Mouse (Mus musculus) splenic B cell, adult 2 months (primary cell): Measurements from ENCODE around the gene AI854703.
"Not testable (repeated sequence)": the region's sequence is repeated elsewhere in the genome, so short reads cannot be mapped to it uniquely, and the experiment has no call there.

Source experiments
- DNase-seq: peaks from one replicate; pipeline ENCODE4 v3.0.0-alpha.2; 2011; ENCODE audit warnings: low read depth, low spot score
- H3K27me3 ChIP-seq: 2 replicates; pipeline ENCODE4 v1.6.1; 2012; ENCODE audit warnings: mild to moderate bottlenecking, low read length, moderate library complexity, mixed read lengths; ENCODE audit not compliant: control insufficient read depth, poor library complexity, insufficient read depth, severe bottlenecking
- H3K36me3 ChIP-seq: 2 replicates; pipeline ENCODE4 v1.6.1; 2012; ENCODE audit warnings: mild to moderate bottlenecking, low read length, moderate library complexity, mixed read lengths; ENCODE audit not compliant: control insufficient read depth, poor library complexity, insufficient read depth, severe bottlenecking

Gene AI854703

GRCm38 (mm10) chr6:48601271-48602079 is 25.1 kb upstream of the AI854703 start, which contains the start of gene Zfp775:
TSS of gene Zfp775 (plus strand) at chr6:48602063.
- Histone ChIP-seq H3K36me3 (no peaks in the 10 kb centered on the region), H3K27me3 (no peaks in the 10 kb centered on the region)
- peak; percentile 93 for DNase-seq

GRCm38 (mm10) chr6:48602080-48602741 is 24.4 kb upstream of the AI854703 start:
- Histone ChIP-seq H3K27me3 (no peaks in the 10 kb centered on the region), H3K36me3 (no peaks in the 10 kb centered on the region)
- no peak for DNase-seq

GRCm38 (mm10) chr6:48608124-48608523 is 18.4 kb upstream of the AI854703 start:
- H3K27me3 ChIP-seq, result no peaks in the 10 kb centered on the region
- DNase-seq, result no peak

GRCm38 (mm10) chr6:48609512-48609911 is 17.1 kb upstream of the AI854703 start:
- no peak for DNase-seq
- Histone ChIP-seq H3K36me3 (peaks cover 1% of the 10 kb centered on the region; the same call in 1 of the 2 replicates), H3K27me3 (no peaks in the 10 kb centered on the region)

More at GRCm38 (mm10) chr6:48608124-48608523, 18.4 kb upstream of the AI854703 start:
- H3K36me3 ChIP-seq, result no peaks in the 10 kb centered on the region; the same call in 1 of the 2 replicates

GRCm38 (mm10) chr6:48610657-48611056 is 15.9 kb upstream of the AI854703 start:
- peaks cover 1% of the 10 kb centered on the region; the same call in 1 of the 2 replicates for H3K36me3 ChIP-seq
- no peaks in the 10 kb centered on the region for H3K27me3 ChIP-seq
- no peak for DNase-seq

GRCm38 (mm10) chr6:48613464-48613863 is 13.1 kb upstream of the AI854703 start:
- Histone ChIP-seq H3K27me3 (no peaks in the 10 kb centered on the region), H3K36me3 (peaks cover 1% of the 10 kb centered on the region; the same call in 1 of the 2 replicates)
- no peak for DNase-seq

GRCm38 (mm10) chr6:48614756-48615155 is 11.8 kb upstream of the AI854703 start:
- Histone ChIP-seq H3K27me3 (no peaks in the 10 kb centered on the region), H3K36me3 (peaks cover 1% of the 10 kb centered on the region; the same call in 1 of the 2 replicates)
- no peak for DNase-seq

- Histone ChIP-seq H3K27me3 (no peaks in the 10 kb centered on the region), H3K36me3 (0 out of 2 replicates have a peak, but pooled peaks cover 2% of the 10 kb centered on the region)
- DNase-seq, result no peak
Measured at GRCm38 (mm10) chr6:48620031-48620430, 6.5 kb upstream of the AI854703 start.

GRCm38 (mm10) chr6:48622186-48622843 is 4.2 kb upstream of the AI854703 start:
- not testable (repeated sequence) for H3K27me3 ChIP-seq, H3K36me3 ChIP-seq, DNase-seq

GRCm38 (mm10) chr6:48623460-48623859 is 3.1 kb upstream of the AI854703 start:
- no peak for DNase-seq
- 0 out of 2 replicates have a peak, but pooled peaks cover 2% of the 10 kb centered on the region for H3K36me3 ChIP-seq
- H3K27me3 ChIP-seq, result no peaks in the 10 kb centered on the region

GRCm38 (mm10) chr6:48626984-48627383 is 420 bp downstream of the AI854703 start:
- H3K27me3 ChIP-seq, result no peaks in the 10 kb centered on the region
- peak; percentile 43 for DNase-seq
- H3K36me3 ChIP-seq, result no peaks in the 10 kb centered on the region

GRCm38 (mm10) chr6:48627511-48627924 is 954 bp downstream of the AI854703 start:
- DNase-seq, result no peak
- no peaks in the 10 kb centered on the region for H3K36me3 ChIP-seq
- H3K27me3 ChIP-seq, result no peaks in the 10 kb centered on the region

- H3K36me3 ChIP-seq, result no peaks in the 10 kb centered on the region
- no peak for DNase-seq
- H3K27me3 ChIP-seq, result no peaks in the 10 kb centered on the region
Measured at GRCm38 (mm10) chr6:48628377-48628776, 1.8 kb downstream of the AI854703 start.

- Histone ChIP-seq H3K27me3 (no peaks in the 10 kb centered on the region), H3K36me3 (no peaks in the 10 kb centered on the region)
- peak; percentile 72 for DNase-seq
Measured at GRCm38 (mm10) chr6:48628808-48629660, 2.5 kb downstream of the AI854703 start.
